Mouse (Mus musculus): Measurements from ENCODE around the gene Cmklr1.

GRCm38 (mm10) chr5:113610490-113610889, 39.7 kb downstream of the Cmklr1 start:
- no peak for TF ChIP-seq POLR2A (IDR thresholded peaks at IDR 0.05; ENCODE audit: low read depth, low read length)
- TF ChIP-seq CTCF (IDR thresholded peaks at IDR 0.05; ENCODE audit: borderline replicate concordance, insufficient read depth, low read length) = no peak

Measured in embryonic fibroblast, embryonic 13.5 days (primary cell).